Mouse (Mus musculus) ES-E14 (cell line): ENCODE measurements around the gene Rnf144b.

Experiments
- CHD2 ChIP-seq: IDR thresholded peaks from 2 replicates; pipeline ENCODE4 v1.6.1; 2014; ENCODE audit warnings: mild to moderate bottlenecking, low read depth, low read length, inconsistent platforms
- HCFC1 ChIP-seq: IDR thresholded peaks from 2 replicates; pipeline ENCODE4 v1.6.1; 2012; ENCODE audit warnings: low read length, inconsistent platforms, borderline replicate concordance; ENCODE audit not compliant: insufficient read depth
- ZNF384 ChIP-seq: IDR thresholded peaks from 2 replicates; pipeline ENCODE4 v1.6.1; 2012; ENCODE audit warnings: low read depth, low read length, inconsistent platforms

GRCm38 (mm10) chr13:47192200-47192599 lies 69.7 kb downstream of the Rnf144b start:
- no peak for TF ChIP-seq HCFC1
- TF ChIP-seq CHD2, result no peak
- no peak for TF ChIP-seq ZNF384
